Mouse (Mus musculus): ENCODE data around the gene Icam1. TPM values are rescaled to one million over a fixed set of nuclear protein-coding genes. Genes with fewer than 3 reads are reported as not detected.

The Icam1 gene
- total RNA-seq, 2 experiments from 2014 or later = 2.0 to 3.6 TPM

DNA sequence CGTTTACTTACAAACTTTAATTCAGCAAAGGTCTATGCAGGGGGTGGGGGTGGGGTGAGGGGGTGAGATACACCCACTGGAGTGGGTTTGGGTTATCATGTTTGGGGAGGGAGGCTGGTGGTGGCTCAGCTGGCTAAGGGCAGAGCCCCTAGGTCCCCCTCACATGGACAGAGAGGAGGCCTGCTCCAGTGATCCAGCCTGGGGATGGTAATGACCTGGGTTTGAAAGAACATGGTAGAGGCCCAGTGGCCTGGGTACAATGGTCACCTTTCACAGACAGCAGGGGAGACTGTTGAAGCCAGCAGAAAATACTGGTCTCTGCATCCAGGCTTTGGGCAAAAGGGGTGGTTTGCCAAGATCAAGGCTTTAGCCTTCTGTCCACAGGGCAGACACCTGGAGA, 58.4 kb downstream of the Icam1 start:
- no peak for DNase-seq (ENCODE audit: extremely low spot score in 1 of 2, low spot score in 2 of 2)
- Histone ChIP-seq H3K4me3 (no peak overlapping the region), H3K27ac (no peak overlapping the region)
- no peak for TF ChIP-seq CTCF (IDR thresholded peaks at IDR 0.05)
- intact Hi-C loops (cut with DNase I) = loop anchor here (5.0 kb wide), 1 partner anchor 177 kb away; the partner anchor contains the start of gene Eif3g

DNA sequence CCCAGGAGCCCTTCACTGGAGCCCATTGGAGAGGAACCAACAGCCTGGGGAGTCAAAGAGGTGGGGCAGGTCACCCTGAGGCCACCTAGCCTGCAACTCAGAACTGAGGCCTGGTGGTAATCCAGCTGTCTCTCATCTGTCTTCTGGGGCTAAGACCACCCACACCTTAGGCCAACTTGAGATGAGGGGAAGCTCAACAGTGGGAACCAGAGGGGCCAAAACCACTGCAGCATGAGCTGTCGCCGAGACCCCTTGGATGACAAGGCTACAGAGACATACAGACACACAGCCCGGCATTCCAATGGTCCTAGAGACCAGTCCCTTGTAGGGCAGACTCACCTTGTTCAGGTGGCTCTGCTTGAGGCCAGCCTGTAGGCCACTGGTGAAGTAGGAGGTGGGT, 59.8 kb downstream of the Icam1 start:
- no peak for DNase-seq (ENCODE audit: extremely low spot score in 1 of 2, low spot score in 2 of 2)
- no peak for TF ChIP-seq CTCF (IDR thresholded peaks at IDR 0.05)
- intact Hi-C loops (cut with DNase I) = no loop called here
- H3K27ac ChIP-seq = no peak overlapping the region
- H3K4me3 ChIP-seq = no peak overlapping the region

Small RNA genes within 50 kb of the gene (microRNA-seq; reads per million reads assigned to microRNA genes)
- gene Mir1900 (0 reads per million in 2 experiments), gene Mir7082 (0.48 to 0.49 reads per million in 2 experiments)

Other genes with a start within 250 kb of the Icam1 start
- 1 to 10 TPM; 1.4 to 1.7 TPM for gene Col5a3, start 200.9 kb upstream of the Icam1 start, total RNA-seq (2021)
- gene Rdh8, start 197.5 kb upstream of the Icam1 start, total RNA-seq (2021) = not detected
- gene A230050P20Rik, start 147.3 kb upstream of the Icam1 start, total RNA-seq (2021) = 10 to 100 TPM; 84.3 to 88.2 TPM
- gene Angptl6, start 136.3 kb upstream of the Icam1 start, total RNA-seq (2021) = 10 to 100 TPM in 1 of 2 experiments, 1 to 10 TPM in 1; 9.8 to 10.1 TPM
- gene Ppan, start 127.8 kb upstream of the Icam1 start, total RNA-seq (2021) = 10 to 100 TPM; 25.6 to 26.3 TPM
- 100 to 1,000 TPM; 118 to 122 TPM for gene Eif3g, start 117.4 kb upstream of the Icam1 start, total RNA-seq (2021)
- gene Dnmt1, start 56.1 kb upstream of the Icam1 start, total RNA-seq (2021) = 10 to 100 TPM; 44.5 to 44.6 TPM
- 1 to 10 TPM; 3.2 to 4.4 TPM for gene S1pr2, start 39.2 kb upstream of the Icam1 start, total RNA-seq (2021)
- 10 to 100 TPM; 59.2 to 64.2 TPM for gene Mrpl4, start 13.2 kb upstream of the Icam1 start, total RNA-seq (2021)
- gene Icam4, start 13.4 kb downstream of the Icam1 start, total RNA-seq (2021) = 1 to 10 TPM; 1.5 to 1.6 TPM
- gene Icam5, start 16.1 kb downstream of the Icam1 start, total RNA-seq (2021) = 100 to 1,000 TPM; 230 to 248 TPM
- 1 to 10 TPM in 1 of 2 experiments, not detected in 1; 1.3 TPM for gene Zglp1, start 51.1 kb downstream of the Icam1 start, total RNA-seq (2021)
- gene Gm49373, start 57.1 kb downstream of the Icam1 start, total RNA-seq (2021) = 1 to 10 TPM; 1.7 to 3.2 TPM
- gene Fdx1l, start 57.6 kb downstream of the Icam1 start, total RNA-seq (2021) = 10 to 100 TPM; 62.4 to 64.3 TPM
- gene Gm38431, start 76.0 kb downstream of the Icam1 start, total RNA-seq (2021) = 1 to 10 TPM; 2.2 to 4.2 TPM
- 10 to 100 TPM; 28.0 to 29.0 TPM for gene Raver1, start 76.0 kb downstream of the Icam1 start, total RNA-seq (2021)
- 10 to 100 TPM; 13.2 to 14.6 TPM for gene Tyk2, start 115.3 kb downstream of the Icam1 start, total RNA-seq (2021)
- gene Cdc37, start 134.0 kb downstream of the Icam1 start, total RNA-seq (2021) = 100 to 1,000 TPM; 141 to 143 TPM
- gene Pde4a, start 149.7 kb downstream of the Icam1 start, total RNA-seq (2021) = 100 to 1,000 TPM; 101 to 106 TPM
- gene Keap1, start 223.4 kb downstream of the Icam1 start, total RNA-seq (2021) = 10 to 100 TPM; 53.0 to 53.7 TPM
- gene S1pr5, start 232.5 kb downstream of the Icam1 start, total RNA-seq (2021) = 1 to 10 TPM; 6.8 to 8.3 TPM
- 10 to 100 TPM; 45.3 to 49.5 TPM for gene Atg4d, start 249.3 kb downstream of the Icam1 start, total RNA-seq (2021)

Data from left cerebral cortex, adult 2 months (tissue).